Mouse (Mus musculus) adrenal gland, adult 18-20 months (tissue): Measurements from ENCODE around the gene 4933417A18Rik. TPM values are rescaled to one million over a fixed set of nuclear protein-coding genes. Genes with fewer than 3 reads are reported as not detected.
"Not testable (repeated sequence)": the region's sequence is repeated elsewhere in the genome, so short reads cannot be mapped to it uniquely, and the experiment has no call there.

Experiments used
- DNase-seq, 2 experiments: peaks; one replicate each; pipeline ENCODE4 v3.0.0; 2021 to 2022; ENCODE audit warnings: low spot score in 2 of 2
- long read RNA-seq, 2 experiments: library from polyadenylated mRNA; stranded (forward); transcript quantifications; one replicate each; pipeline ENCODE4 v2.0.0; 2021
- total RNA-seq, 2 experiments: library from RNA; stranded (reverse); gene quantifications; 1 replicate in 1 of 2; 2 replicates in 1 of 2; pipeline ENCODE4 v1.2.3; 2021

4933417A18Rik gene
- not detected for total RNA-seq
- long read RNA-seq, experiment 1 = 0 reads
- long read RNA-seq, experiment 2 = 0 reads

- DNase-seq = no peak
Measured at GRCm38 (mm10) chr13:34924210-34924609, at the start of gene 4933417A18Rik, which contains the start of gene Fam217a. 4933417A18Rik (plus strand) TSS chr13:34924409. Fam217a (minus strand) TSS chr13:34924310.

- DNase-seq = peak; percentile 7 to 27
Measured at GRCm38 (mm10) chr13:34874736-34875135, 49.5 kb upstream of the 4933417A18Rik start.

- peak; percentile 93 to 94 for DNase-seq
Measured at GRCm38 (mm10) chr13:34875166-34875710, 49.0 kb upstream of the 4933417A18Rik start, which contains the start of gene Prpf4b. Prpf4b (plus strand) TSS chr13:34875302.

GRCm38 (mm10) chr13:34875741-34876445 is 48.3 kb upstream of the 4933417A18Rik start:
- peak; percentile 64 to 70 for DNase-seq

GRCm38 (mm10) chr13:34876481-34876880 is 47.7 kb upstream of the 4933417A18Rik start:
- no peak for DNase-seq

- no peak for DNase-seq
Measured at GRCm38 (mm10) chr13:34892871-34893270, 31.3 kb upstream of the 4933417A18Rik start.

GRCm38 (mm10) chr13:34914614-34915013 is 9.6 kb upstream of the 4933417A18Rik start:
- no peak for DNase-seq

- no peak for DNase-seq
Measured at GRCm38 (mm10) chr13:34916520-34917167, 7.6 kb upstream of the 4933417A18Rik start.

GRCm38 (mm10) chr13:34934931-34935644 is 10.9 kb downstream of the 4933417A18Rik start:
- DNase-seq = no peak

GRCm38 (mm10) chr13:34942370-34942769 is 18.2 kb downstream of the 4933417A18Rik start:
- no peak for DNase-seq

- not testable (repeated sequence) for DNase-seq
Measured at GRCm38 (mm10) chr13:34951437-34951836, 27.2 kb downstream of the 4933417A18Rik start.

GRCm38 (mm10) chr13:34956901-34957300 is 32.7 kb downstream of the 4933417A18Rik start:
- DNase-seq = no peak

- not testable (repeated sequence) for DNase-seq
Measured at GRCm38 (mm10) chr13:34958158-34958557, 33.9 kb downstream of the 4933417A18Rik start.

GRCm38 (mm10) chr13:34960996-34961770 is 37.0 kb downstream of the 4933417A18Rik start:
- DNase-seq = no peak

- DNase-seq = peak; percentile 10 to 32
Measured at GRCm38 (mm10) chr13:34963511-34964397, 39.5 kb downstream of the 4933417A18Rik start, which contains the start of gene Eci3. Eci3 (minus strand) TSS chr13:34963810.

GRCm38 (mm10) chr13:34964419-34964818 is 40.2 kb downstream of the 4933417A18Rik start:
- DNase-seq = no peak

- DNase-seq = no peak
Measured at GRCm38 (mm10) chr13:34964866-34965265, 40.7 kb downstream of the 4933417A18Rik start.

- DNase-seq = not testable (repeated sequence)
Measured at GRCm38 (mm10) chr13:34965647-34966046, 41.4 kb downstream of the 4933417A18Rik start.

GRCm38 (mm10) chr13:34972456-34972855 is 48.2 kb downstream of the 4933417A18Rik start:
- not testable (repeated sequence) for DNase-seq
